Mouse (Mus musculus) effector memory CD4-positive, alpha-beta T cell, adult 5 months (primary cell): ENCODE data around the gene Ap3m1. TPM values are rescaled to one million over a fixed set of nuclear protein-coding genes. Genes with fewer than 3 reads are reported as not detected.

ENCODE experiments used
- polyA plus RNA-seq: library from polyadenylated mRNA; unstranded; fragments of 100-300 nt; shearing (Covaris generic); gene quantifications from one replicate; pipeline ENCODE4 v1.2.1, GENCODE M21; 2017

Gene Ap3m1
- 45.5 TPM for polyA plus RNA-seq

DNA sequence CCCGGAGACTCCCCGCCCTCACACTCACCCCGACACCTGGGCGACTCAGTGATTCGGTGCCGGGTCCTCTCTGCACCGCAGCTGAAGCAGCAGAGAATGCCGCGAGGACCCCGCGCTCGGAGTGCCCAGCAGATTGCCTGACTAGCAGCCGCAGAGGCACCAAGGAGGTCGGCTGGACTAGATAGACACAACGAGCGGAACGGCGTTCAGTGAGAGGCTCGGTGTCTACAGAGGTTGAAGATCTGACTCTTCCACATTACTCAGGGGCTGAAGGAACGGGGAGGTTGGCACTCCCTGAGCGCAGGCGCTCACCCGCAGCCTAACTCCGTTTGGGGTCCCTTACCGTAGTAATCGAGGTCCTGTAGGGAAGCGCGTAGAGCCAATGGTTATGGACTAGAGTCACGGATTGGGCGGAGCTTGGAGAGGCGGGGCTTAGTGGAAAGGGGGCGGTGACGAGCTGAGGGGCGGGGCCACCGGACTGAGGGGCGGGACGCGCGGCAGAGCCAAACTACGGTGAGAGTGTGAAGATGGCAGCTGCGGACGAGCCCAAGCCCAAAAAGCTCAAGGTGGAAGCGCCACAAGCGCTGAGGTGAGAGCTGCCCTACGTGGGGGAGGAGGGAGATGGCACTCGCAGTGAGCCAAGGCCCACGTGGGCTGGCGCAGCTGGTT, at the start of gene Ap3m1, which contains the start of gene Adk:
TSS of gene Ap3m1 (minus strand) at position 397 of the 669 bp plus-strand sequence.
TSS of gene Adk (plus strand) at position 463 of the 669 bp plus-strand sequence.

Other genes with a start within 250 kb of the Ap3m1 start
- not detected for gene Plau, start 215.8 kb downstream of the Ap3m1 start, polyA plus RNA-seq
- gene Vcl, start 123.1 kb downstream of the Ap3m1 start, polyA plus RNA-seq: 4.2 TPM
- gene Adk, start 66 bp upstream of the Ap3m1 start, polyA plus RNA-seq: 145 TPM